Mouse (Mus musculus) liver, adult 2 months (tissue): ENCODE data around the gene Sigirr. TPM values are rescaled to one million over a fixed set of nuclear protein-coding genes. Genes with fewer than 3 reads are reported as not detected.

Experiments
- DNase-seq: peaks from one replicate; pipeline ENCODE4 v3.0.0-alpha.2; 2011; ENCODE audit warnings: low read depth, low spot score; ENCODE audit errors: extremely low read depth
- H3K27ac ChIP-seq: fragments of 200-500 bp; replicated peaks from 2 replicates; pipeline ENCODE4 v1.5.1; 2012; ENCODE audit warnings: low read depth, mild to moderate bottlenecking, control low read depth, inconsistent platforms, low read length; ENCODE audit not compliant: insufficient read depth
- H3K27me3 ChIP-seq: fragments of 200-500 bp; 2 replicates; pipeline ENCODE4 v1.6.1; 2012; ENCODE audit warnings: mild to moderate bottlenecking, moderate library complexity, low read length, inconsistent platforms; ENCODE audit not compliant: control insufficient read depth, insufficient read depth
- H3K36me3 ChIP-seq: fragments of 200-500 bp; 2 replicates; pipeline ENCODE4 v1.6.1; 2012; ENCODE audit warnings: low read length, inconsistent platforms; ENCODE audit not compliant: control insufficient read depth, insufficient read depth
- H3K4me1 ChIP-seq: fragments of 200-500 bp; 2 replicates; pipeline ENCODE4 v1.6.1; 2011; ENCODE audit warnings: low read length; ENCODE audit not compliant: control insufficient read depth, insufficient read depth
- H3K4me3 ChIP-seq: fragments of 200-500 bp; 2 replicates; pipeline ENCODE4 v1.5.1; 2011; ENCODE audit warnings: low read depth, mild to moderate bottlenecking, control low read depth, low read length, moderate library complexity; ENCODE audit not compliant: insufficient read depth
- H3K79me2 ChIP-seq: fragments of 200-500 bp; 2 replicates; pipeline ENCODE4 v1.6.1; 2012; ENCODE audit warnings: inconsistent platforms, mild to moderate bottlenecking, low read length, moderate library complexity; ENCODE audit not compliant: control insufficient read depth, insufficient read depth
- H3K9ac ChIP-seq: fragments of 200-500 bp; 2 replicates; pipeline ENCODE4 v1.6.1; 2012; ENCODE audit warnings: low read depth, mild to moderate bottlenecking, control low read depth, inconsistent platforms, low read length
- CTCF ChIP-seq: fragments of 200-500 bp; IDR thresholded peaks from 2 replicates; pipeline ENCODE4 v1.5.1; 2011; ENCODE audit warnings: low read depth, low read length, control low read depth
- POLR2A ChIP-seq: fragments of 200-500 bp; IDR thresholded peaks from 2 replicates; pipeline ENCODE4 v1.6.1; 2011; ENCODE audit warnings: low read length, control low read depth; ENCODE audit not compliant: insufficient read depth; ENCODE audit errors: extremely low read depth
- WGBS: fragments of 180-500 bp; shearing (Covaris S2); methylation state at CpG from one replicate; pipeline ENCODE4 v1.1.7; 2018; 5-methylcytosine and 5-hydroxymethylcytosine counted together
- polyA plus RNA-seq: library from polyadenylated mRNA; depleted of rRNA; stranded (reverse); fragments of >200 nt; gene quantifications from 2 replicates; pipeline ENCODE4 v1.2.3, GENCODE M21; 2012
- total RNA-seq: library from RNA; depleted of rRNA; stranded (reverse); fragments of >200 nt; gene quantifications from 2 replicates; pipeline ENCODE4 v1.2.3, GENCODE M21; 2014

The Sigirr gene
- total and polyA plus RNA-seq, 2 experiments, result 21.8 to 42.4 TPM

GRCm38 (mm10) chr7:141062525-141062924 is 37.8 kb downstream of the Sigirr start:
- no peak overlapping the region for H3K4me3 ChIP-seq
- H3K36me3 ChIP-seq, result no peaks in the 10 kb centered on the region
- WGBS, result 92% methylated on average over 7 of the region's 7 CpGs
- no peak overlapping the region for H3K27ac ChIP-seq
- no peaks in the 10 kb centered on the region for H3K79me2 ChIP-seq
- DNase-seq, result no peak
- no peak overlapping the region for H3K9ac ChIP-seq
- peaks cover 10% of the 10 kb centered on the region for H3K27me3 ChIP-seq
- no peak for TF ChIP-seq POLR2A
- no peak for TF ChIP-seq CTCF
- H3K4me1 ChIP-seq, result peaks cover 8% of the 10 kb centered on the region

- no peak for DNase-seq
- Histone ChIP-seq H3K4me3 (no peak overlapping the region), H3K27ac (no peak overlapping the region), H3K27me3 (peaks cover 10% of the 10 kb centered on the region), H3K9ac (no peak overlapping the region), H3K79me2 (no peaks in the 10 kb centered on the region), H3K4me1 (peaks cover 8% of the 10 kb centered on the region), H3K36me3 (no peaks in the 10 kb centered on the region)
- WGBS, result 13% methylated on average over 37 of the region's 37 CpGs
- TF ChIP-seq POLR2A (no peak), CTCF (no peak)
Observed at GRCm38 (mm10) chr7:141061269-141061692, 39.1 kb downstream of the Sigirr start.

GRCm38 (mm10) chr7:141060426-141061242 is 39.7 kb downstream of the Sigirr start, which contains the start of gene B4galnt4:
TSS of gene B4galnt4 (plus strand) at chr7:141061104.
- H3K27ac ChIP-seq, result no peak within 1 kb of the TSS
- no peak for TF ChIP-seq POLR2A
- TF ChIP-seq CTCF, result no peak
- DNase-seq, result no peak
- no peak within 1 kb of the TSS for H3K9ac ChIP-seq
- peaks cover 10% of the 10 kb centered on the region for H3K27me3 ChIP-seq
- H3K36me3 ChIP-seq, result no peaks in the 10 kb centered on the region
- no peaks in the 10 kb centered on the region for H3K79me2 ChIP-seq
- peaks cover 8% of the 10 kb centered on the region for H3K4me1 ChIP-seq
- H3K4me3 ChIP-seq, result peak within 1 kb of the TSS; percentile 33; the same call in 1 of the 2 replicates
- 4% methylated on average over 72 of the region's 72 CpGs for WGBS

- Histone ChIP-seq H3K36me3 (no peaks in the 10 kb centered on the region), H3K79me2 (no peaks in the 10 kb centered on the region), H3K27me3 (peaks cover 10% of the 10 kb centered on the region), H3K4me3 (no peak overlapping the region), H3K27ac (no peak overlapping the region), H3K9ac (no peak overlapping the region), H3K4me1 (peaks cover 8% of the 10 kb centered on the region)
- WGBS, result 84% methylated on average over 2 of the region's 2 CpGs
- DNase-seq, result no peak
- TF ChIP-seq CTCF (no peak), POLR2A (no peak)
Observed at GRCm38 (mm10) chr7:141059929-141060328, 40.4 kb downstream of the Sigirr start.

- H3K9ac ChIP-seq, result no peak overlapping the region
Observed at GRCm38 (mm10) chr7:141058601-141059341, 41.6 kb downstream of the Sigirr start.

GRCm38 (mm10) chr7:141057541-141057940 is 42.8 kb downstream of the Sigirr start:
- no peaks in the 10 kb centered on the region for H3K79me2 ChIP-seq
- peak; percentile 26 for DNase-seq
- H3K9ac ChIP-seq, result no peak overlapping the region
- no peak for TF ChIP-seq CTCF
- no peak for TF ChIP-seq POLR2A
- 90% methylated on average over 1 of the region's 1 CpGs for WGBS
- peaks cover 7% of the 10 kb centered on the region for H3K4me1 ChIP-seq
- no peak overlapping the region for H3K27ac ChIP-seq
- H3K27me3 ChIP-seq, result peaks cover 10% of the 10 kb centered on the region
- no peaks in the 10 kb centered on the region for H3K36me3 ChIP-seq
- H3K4me3 ChIP-seq, result no peak overlapping the region

More at GRCm38 (mm10) chr7:141058601-141059341, 41.6 kb downstream of the Sigirr start:
- Histone ChIP-seq H3K36me3 (no peaks in the 10 kb centered on the region), H3K27ac (no peak overlapping the region), H3K4me1 (peaks cover 2% of the 10 kb centered on the region; the same call in 1 of the 2 replicates), H3K4me3 (no peak overlapping the region), H3K27me3 (peaks cover 10% of the 10 kb centered on the region), H3K79me2 (no peaks in the 10 kb centered on the region)
- no peak for DNase-seq
- WGBS, result 90% methylated on average over 14 of the region's 14 CpGs
- TF ChIP-seq CTCF (no peak), POLR2A (no peak)
